Mouse (Mus musculus): ENCODE results near the gene Aldh16a1. TPM values are rescaled to one million over a fixed set of nuclear protein-coding genes. Genes with fewer than 3 reads are reported as not detected.

Aldh16a1 gene
- total and polyA plus RNA-seq, 2 experiments from 2014 or later: 12.9 to 22.0 TPM

DNA sequence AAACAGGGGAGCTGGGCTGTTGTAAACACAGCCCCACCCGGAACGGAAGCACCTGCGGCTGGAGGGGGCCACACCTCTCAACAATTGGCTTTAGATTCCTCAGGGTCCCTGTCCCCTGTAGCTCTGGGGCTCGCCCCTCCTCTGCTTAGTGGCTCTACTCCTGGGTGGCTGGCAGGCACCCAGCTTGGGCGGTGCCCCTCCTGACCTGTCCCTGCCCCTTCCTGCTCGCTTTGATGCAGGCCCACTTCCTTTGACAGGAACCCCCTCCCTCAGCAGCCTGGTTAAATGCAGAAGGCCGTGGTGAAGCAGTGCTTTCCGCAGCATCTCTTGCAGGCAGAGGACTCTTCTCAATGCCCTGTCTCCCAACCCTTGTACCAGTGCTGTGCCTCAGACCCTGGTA lies 33.0 kb downstream of the Aldh16a1 start:
- 70% methylated on average over 8 of the region's 8 CpGs for WGBS
- Histone ChIP-seq H3K4me1 (ENCODE audit: insufficient read depth, low read length) (peaks cover 3% of the 10 kb centered on the region; the same call in 1 of the 2 replicates), H3K36me3 (ENCODE audit: insufficient read depth, low read length) (peaks cover 45% of the 10 kb centered on the region), H3K27ac (ENCODE audit: low read depth, low read length) (0 out of 2 replicates have a peak overlapping the region, but pooled peaks have one; percentile 12), H3K27me3 (ENCODE audit: insufficient read depth, low read length) (no peaks in the 10 kb centered on the region), H3K4me3 (ENCODE audit: low read depth, low read length) (no peak overlapping the region), H3K4me2 (ENCODE audit: low read depth, low read length, poor library complexity, severe bottlenecking) (no peak overlapping the region), H3K9ac (replicated peaks; ENCODE audit: low read length, poor library complexity, severe bottlenecking) (0 out of 2 replicates have a peak overlapping the region, but pooled peaks have one; percentile 19), H3K9me3 (ENCODE audit: low read length) (no peaks in the 10 kb centered on the region)
- no peak for TF ChIP-seq CTCF (IDR thresholded peaks at IDR 0.05)
- no peak for DNase-seq (ENCODE audit: low spot score)
- ATAC-seq (ENCODE audit: low FRiP score): no peak

DNA sequence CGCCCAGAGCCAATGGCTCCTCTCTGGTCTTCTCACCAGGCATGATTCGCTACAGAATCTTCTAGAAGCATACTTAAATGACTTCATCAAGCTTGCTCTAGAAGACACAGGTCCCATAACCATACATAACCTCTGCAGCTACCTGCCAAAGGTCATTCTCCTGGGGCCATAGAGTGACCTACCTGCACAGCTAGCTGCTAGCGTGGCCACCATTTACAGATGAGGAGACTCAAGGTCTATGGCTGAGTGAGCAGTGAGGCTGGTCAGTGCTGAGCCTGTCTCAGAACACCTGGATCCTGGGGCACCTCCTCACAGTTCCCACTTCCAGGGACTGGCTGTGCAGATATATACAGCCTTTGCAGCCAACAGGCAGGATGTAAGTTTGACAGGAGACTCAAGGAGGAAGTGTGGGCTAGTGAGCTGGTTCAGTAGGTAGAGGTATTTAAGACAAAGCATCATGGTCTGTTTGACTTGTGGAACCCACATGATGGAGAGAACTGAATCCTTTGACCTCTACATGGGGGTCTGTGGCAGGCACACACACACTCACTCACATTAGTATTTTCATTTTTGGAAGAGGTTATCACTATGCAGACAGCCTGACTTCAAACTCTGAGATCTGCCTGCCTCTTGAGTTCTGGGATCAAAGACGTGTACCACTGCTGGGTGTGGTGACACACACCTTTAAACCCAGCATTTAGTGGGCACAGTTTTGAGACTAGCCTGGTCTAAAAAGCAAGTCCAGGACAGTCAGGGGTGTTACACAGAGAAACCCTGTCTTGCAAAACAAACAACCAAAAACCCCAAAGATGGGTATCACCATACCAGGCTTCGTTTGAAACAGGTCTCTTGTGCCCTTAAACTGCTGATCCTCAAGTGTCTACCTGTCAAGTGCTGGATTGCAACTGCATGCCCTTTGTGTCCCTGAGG lies 34.3 kb downstream of the Aldh16a1 start:
- WGBS: 85% methylated on average over 5 of the region's 5 CpGs
- DNase-seq (ENCODE audit: low spot score) (no peak), ATAC-seq (ENCODE audit: low FRiP score) (no peak)
- H3K9me3 ChIP-seq (ENCODE audit: low read length): no peaks in the 10 kb centered on the region
- peaks cover 34% of the 10 kb centered on the region for H3K36me3 ChIP-seq (ENCODE audit: insufficient read depth, low read length)
- H3K4me1 ChIP-seq (ENCODE audit: insufficient read depth, low read length): peaks cover 3% of the 10 kb centered on the region; the same call in 1 of the 2 replicates
- no peak overlapping the region for H3K4me3 ChIP-seq (ENCODE audit: low read depth, low read length)
- no peaks in the 10 kb centered on the region for H3K27me3 ChIP-seq (ENCODE audit: insufficient read depth, low read length)
- TF ChIP-seq CTCF (IDR thresholded peaks at IDR 0.05): no peak
- no peak overlapping the region for H3K4me2 ChIP-seq (ENCODE audit: low read depth, low read length, poor library complexity, severe bottlenecking)
- H3K9ac ChIP-seq (replicated peaks; ENCODE audit: low read length, poor library complexity, severe bottlenecking): no peak overlapping the region
- no peak overlapping the region for H3K27ac ChIP-seq (ENCODE audit: low read depth, low read length)

DNA sequence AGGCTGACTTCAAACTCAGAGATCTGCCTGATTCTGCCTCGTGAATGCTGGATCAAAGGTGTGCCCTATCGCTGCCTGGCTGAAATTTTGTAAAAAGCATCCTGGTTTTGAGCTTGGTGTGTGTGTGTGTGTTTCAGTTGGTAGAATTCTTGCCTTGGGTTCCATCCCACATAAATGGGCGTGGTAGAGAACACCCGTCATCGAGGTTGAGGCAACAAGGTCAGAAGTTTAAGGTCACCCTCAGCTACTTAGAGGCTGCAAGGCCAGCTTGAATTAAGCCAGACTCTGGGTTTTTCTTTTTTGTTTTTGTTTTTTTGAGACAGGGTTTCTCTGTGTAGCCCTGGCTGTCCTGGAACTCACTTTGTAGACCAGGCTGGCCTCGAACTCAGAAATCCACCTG lies 36.0 kb downstream of the Aldh16a1 start:
- H3K27me3 ChIP-seq (ENCODE audit: insufficient read depth, low read length): no peaks in the 10 kb centered on the region
- H3K27ac ChIP-seq (ENCODE audit: low read depth, low read length): no peak overlapping the region
- ATAC-seq (ENCODE audit: low FRiP score): no peak
- no peak for DNase-seq (ENCODE audit: low spot score)
- peaks cover 3% of the 10 kb centered on the region; the same call in 1 of the 2 replicates for H3K4me1 ChIP-seq (ENCODE audit: insufficient read depth, low read length)
- no peak overlapping the region for H3K9ac ChIP-seq (replicated peaks; ENCODE audit: low read length, poor library complexity, severe bottlenecking)
- peaks cover 34% of the 10 kb centered on the region for H3K36me3 ChIP-seq (ENCODE audit: insufficient read depth, low read length)
- H3K9me3 ChIP-seq (ENCODE audit: low read length): no peaks in the 10 kb centered on the region
- H3K4me3 ChIP-seq (ENCODE audit: low read depth, low read length): no peak overlapping the region
- 93% methylated on average over 6 of the region's 6 CpGs for WGBS
- no peak overlapping the region for H3K4me2 ChIP-seq (ENCODE audit: low read depth, low read length, poor library complexity, severe bottlenecking)
- no peak for TF ChIP-seq CTCF (IDR thresholded peaks at IDR 0.05)

GRCm38 (mm10) chr7:45117566-45117965 lies 36.8 kb downstream of the Aldh16a1 start:
- no peaks in the 10 kb centered on the region for H3K27me3 ChIP-seq (ENCODE audit: insufficient read depth, low read length)
- WGBS: 81% methylated on average over 8 of the region's 8 CpGs

DNA sequence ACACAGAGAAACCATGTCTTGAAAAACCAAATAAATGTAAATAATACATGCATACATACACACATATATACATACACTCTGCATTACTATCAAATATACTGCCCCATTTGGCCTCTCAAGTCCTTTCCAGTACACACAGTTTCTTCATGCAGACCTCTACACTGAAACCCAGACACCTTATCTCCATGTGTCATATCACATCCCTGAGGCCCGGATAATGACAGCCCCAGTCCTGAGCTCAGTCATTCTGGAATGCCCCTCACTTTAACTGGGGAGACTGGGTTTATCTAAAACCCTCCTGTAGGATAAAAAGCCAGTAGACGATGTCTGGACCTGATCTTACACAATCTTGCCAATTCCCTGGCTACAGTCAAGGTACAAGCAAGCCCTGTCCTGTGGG lies 40.9 kb downstream of the Aldh16a1 start:
- Histone ChIP-seq H3K4me2 (ENCODE audit: low read depth, low read length, poor library complexity, severe bottlenecking) (no peak overlapping the region), H3K27ac (ENCODE audit: low read depth, low read length) (no peak overlapping the region), H3K9me3 (ENCODE audit: low read length) (no peaks in the 10 kb centered on the region), H3K36me3 (ENCODE audit: insufficient read depth, low read length) (no peaks in the 10 kb centered on the region; the same call in 1 of the 2 replicates), H3K4me1 (ENCODE audit: insufficient read depth, low read length) (no peaks in the 10 kb centered on the region), H3K27me3 (ENCODE audit: insufficient read depth, low read length) (no peaks in the 10 kb centered on the region), H3K9ac (replicated peaks; ENCODE audit: low read length, poor library complexity, severe bottlenecking) (no peak overlapping the region), H3K4me3 (ENCODE audit: low read depth, low read length) (no peak overlapping the region)
- DNase-seq (ENCODE audit: low spot score) (no peak), ATAC-seq (ENCODE audit: low FRiP score) (no peak)
- WGBS: 85% methylated on average over 2 of the region's 2 CpGs
- no peak for TF ChIP-seq CTCF (IDR thresholded peaks at IDR 0.05)

More at GRCm38 (mm10) chr7:45117566-45117965, 36.8 kb downstream of the Aldh16a1 start:
- Histone ChIP-seq H3K9me3 (ENCODE audit: low read length) (no peaks in the 10 kb centered on the region), H3K9ac (replicated peaks; ENCODE audit: low read length, poor library complexity, severe bottlenecking) (no peak overlapping the region), H3K4me2 (ENCODE audit: low read depth, low read length, poor library complexity, severe bottlenecking) (no peak overlapping the region), H3K4me3 (ENCODE audit: low read depth, low read length) (no peak overlapping the region), H3K36me3 (ENCODE audit: insufficient read depth, low read length) (peaks cover 33% of the 10 kb centered on the region), H3K27ac (ENCODE audit: low read depth, low read length) (no peak overlapping the region), H3K4me1 (ENCODE audit: insufficient read depth, low read length) (no peaks in the 10 kb centered on the region; the same call in 1 of the 2 replicates)
- no peak for TF ChIP-seq CTCF (IDR thresholded peaks at IDR 0.05)
- ATAC-seq (ENCODE audit: low FRiP score): no peak
- DNase-seq (ENCODE audit: low spot score): no peak

- ATAC-seq (ENCODE audit: low FRiP score) (no peak), DNase-seq (ENCODE audit: low spot score) (no peak)
- Histone ChIP-seq H3K4me1 (ENCODE audit: insufficient read depth, low read length) (no peaks in the 10 kb centered on the region), H3K36me3 (ENCODE audit: insufficient read depth, low read length) (no peaks in the 10 kb centered on the region), H3K4me2 (ENCODE audit: low read depth, low read length, poor library complexity, severe bottlenecking) (no peak overlapping the region), H3K4me3 (ENCODE audit: low read depth, low read length) (no peak overlapping the region), H3K9ac (replicated peaks; ENCODE audit: low read length, poor library complexity, severe bottlenecking) (no peak overlapping the region), H3K9me3 (ENCODE audit: low read length) (no peaks in the 10 kb centered on the region), H3K27me3 (ENCODE audit: insufficient read depth, low read length) (no peaks in the 10 kb centered on the region), H3K27ac (ENCODE audit: low read depth, low read length) (no peak overlapping the region)
- WGBS: 66% methylated on average over 3 of the region's 3 CpGs
- no peak for TF ChIP-seq CTCF (IDR thresholded peaks at IDR 0.05)
Observed at GRCm38 (mm10) chr7:45112529-45112928, 41.9 kb downstream of the Aldh16a1 start.
